Comparison of ENCODE assay signal across 27 mouse cellular contexts in the genomic region with DNA sequence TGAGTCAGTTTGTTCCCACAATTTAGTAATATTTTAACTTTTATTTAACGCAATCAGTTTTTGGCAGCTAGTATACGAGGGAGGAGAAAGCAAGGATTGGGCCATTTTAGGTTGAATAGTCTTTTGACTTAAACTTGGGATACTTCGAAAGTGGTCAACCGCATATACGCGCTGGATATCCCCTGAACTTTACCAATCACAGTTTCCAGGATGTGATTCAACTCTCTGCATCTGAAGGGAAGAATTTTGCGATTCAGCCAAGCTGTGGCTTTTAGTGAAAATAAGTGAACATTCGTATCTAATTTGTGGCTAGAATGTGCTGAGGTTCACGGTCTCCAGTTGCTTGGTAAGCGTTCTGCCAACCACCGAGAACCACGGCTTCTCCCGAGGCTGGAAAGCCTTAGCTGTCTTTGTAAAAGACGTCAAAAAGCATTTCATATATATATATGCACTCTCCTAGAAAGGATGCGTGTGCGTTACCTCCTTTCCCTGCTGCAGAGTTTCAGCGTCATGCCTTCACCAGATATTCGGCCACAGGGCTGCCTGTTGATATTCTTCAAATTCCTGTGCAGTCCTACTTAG.
DNase-seq lines count a peak whose midpoint lies in the region; ATAC-seq lines count a peak whose summit lies in the region.
"Had no signal": no experiment of that assay in that cellular context is flagged by ENCODE, and none has a peak within 500 bp of the region (broad histone marks: within the 10 kb centered on the region; RNA-seq: fewer than 3 reads in every experiment).

No protein-coding gene starts in this region.

- no peaks in the 10 kb centered on the region for H3K36me3 ChIP-seq in embryonic facial prominence, embryonic 14.5 days (ENCODE audit: control insufficient read depth, insufficient read depth, low read length)
- no peaks in the 10 kb centered on the region for H3K36me3 ChIP-seq in embryonic facial prominence, embryonic 10.5 days (replicated peaks)
- H3K36me3 ChIP-seq in heart, embryonic 10.5 days = no peaks in the 10 kb centered on the region
- no peaks in the 10 kb centered on the region for H3K36me3 ChIP-seq in midbrain, embryonic 11.5 days (ENCODE audit: control insufficient read depth, insufficient read depth, low read length)
- no peaks in the 10 kb centered on the region for H3K36me3 ChIP-seq in midbrain, embryonic 10.5 days
- H3K36me3 ChIP-seq: embryonic facial prominence, embryonic 12.5 days; forebrain, embryonic 10.5 days; forebrain, embryonic 12.5 days; G1E had no signal

- peak; percentile 89 for DNase-seq in embryonic facial prominence, embryonic 14.5 days (ENCODE audit: low spot score)
- DNase-seq in embryonic facial prominence, embryonic 10.5 days (ENCODE audit: low spot score) = no peak
- peak; percentile 47 for DNase-seq in heart, embryonic 10.5 days (ENCODE audit: low spot score)
- DNase-seq in heart, postnatal 36 days = no peak
- peak; percentile 45 for DNase-seq in midbrain, embryonic 11.5 days (ENCODE audit: low spot score, missing footprints)
- DNase-seq in midbrain, embryonic 10.5 days (ENCODE audit: low spot score) = no peak
- peak; percentile 84 for DNase-seq in fibroblast of lung, adult 2 months (ENCODE audit: low read depth)
- no peak for DNase-seq in gastrocnemius, postnatal 10 days
- DNase-seq: adrenal gland, adult 2 months; adrenal gland, postnatal 10 days; adrenal gland, postnatal 25 days; B cell, adult 2 months; cerebellum, adult 11 months; cerebellum, adult 18-20 months; cerebellum, adult 8-10 months; cerebellum, adult 9-11 months; cerebellum, postnatal 14 days; cerebellum, postnatal 36 days; embryo, embryonic 11 days had no signal

- no peaks in the 10 kb centered on the region for H3K27me3 ChIP-seq in embryonic facial prominence, embryonic 14.5 days (replicated peaks; ENCODE audit: control insufficient read depth, insufficient read depth, low read length)
- no peaks in the 10 kb centered on the region for H3K27me3 ChIP-seq in embryonic facial prominence, embryonic 10.5 days (replicated peaks; ENCODE audit: low read depth, poor library complexity, severe bottlenecking)
- H3K27me3 ChIP-seq in heart, embryonic 10.5 days (ENCODE audit: insufficient read depth, poor library complexity, severe bottlenecking) = no peaks in the 10 kb centered on the region
- H3K27me3 ChIP-seq in midbrain, embryonic 11.5 days (ENCODE audit: control insufficient read depth, insufficient read depth, low read length) = no peaks in the 10 kb centered on the region
- no peaks in the 10 kb centered on the region for H3K27me3 ChIP-seq in midbrain, embryonic 10.5 days (ENCODE audit: low read depth, poor library complexity, severe bottlenecking)
- H3K27me3 ChIP-seq: CH12.LX; embryonic facial prominence, embryonic 12.5 days; forebrain, embryonic 12.5 days had no signal

- H3K4me1 ChIP-seq in embryonic facial prominence, embryonic 14.5 days (ENCODE audit: control insufficient read depth, insufficient read depth, low read length) = no peaks in the 10 kb centered on the region
- H3K4me1 ChIP-seq in embryonic facial prominence, embryonic 10.5 days = no peaks in the 10 kb centered on the region
- H3K4me1 ChIP-seq in heart, embryonic 10.5 days = no peaks in the 10 kb centered on the region; the same call in 1 of the 2 replicates
- H3K4me1 ChIP-seq in midbrain, embryonic 11.5 days (ENCODE audit: control insufficient read depth, insufficient read depth, low read length) = no peaks in the 10 kb centered on the region
- peaks cover 2% of the 10 kb centered on the region; the same call in 1 of the 2 replicates for H3K4me1 ChIP-seq in midbrain, embryonic 10.5 days
- H3K4me1 ChIP-seq: forebrain, embryonic 12.5 days had no signal

- WGBS in embryonic facial prominence, embryonic 14.5 days = 58% methylated on average over 18 of the region's 18 CpGs
- 88% methylated on average over 18 of the region's 18 CpGs for WGBS in embryonic facial prominence, embryonic 10.5 days
- 84% methylated on average over 18 of the region's 18 CpGs for WGBS in heart, embryonic 10.5 days
- 89% methylated on average over 18 of the region's 18 CpGs for WGBS in midbrain, embryonic 11.5 days
- 90% methylated on average over 18 of the region's 18 CpGs for WGBS in midbrain, embryonic 10.5 days

- peak overlapping the region; percentile 20; the same call in 1 of the 2 replicates for H3K4me2 ChIP-seq in embryonic facial prominence, embryonic 14.5 days (ENCODE audit: low read depth, low read length)
- no peak overlapping the region for H3K4me2 ChIP-seq in midbrain, embryonic 11.5 days
- H3K4me2 ChIP-seq: embryonic facial prominence, embryonic 12.5 days; forebrain, embryonic 12.5 days had no signal

- H3K4me3 ChIP-seq in embryonic facial prominence, embryonic 14.5 days (ENCODE audit: low read depth, low read length) = no peak overlapping the region
- no peak overlapping the region for H3K4me3 ChIP-seq in embryonic facial prominence, embryonic 10.5 days
- H3K4me3 ChIP-seq in heart, embryonic 10.5 days = no peak overlapping the region
- no peak overlapping the region for H3K4me3 ChIP-seq in midbrain, embryonic 11.5 days (ENCODE audit: low read depth, low read length)
- H3K4me3 ChIP-seq in midbrain, embryonic 10.5 days = no peak overlapping the region
- H3K4me3 ChIP-seq: embryonic facial prominence, embryonic 12.5 days; forebrain, embryonic 10.5 days; forebrain, embryonic 12.5 days had no signal

- H3K9me3 ChIP-seq in embryonic facial prominence, embryonic 14.5 days (ENCODE audit: control insufficient read depth, low read length) = no peaks in the 10 kb centered on the region
- no peaks in the 10 kb centered on the region for H3K9me3 ChIP-seq in embryonic facial prominence, embryonic 10.5 days
- H3K9me3 ChIP-seq in heart, embryonic 10.5 days = no peaks in the 10 kb centered on the region
- H3K9me3 ChIP-seq in midbrain, embryonic 11.5 days (ENCODE audit: control insufficient read depth, low read length) = no peaks in the 10 kb centered on the region
- no peaks in the 10 kb centered on the region for H3K9me3 ChIP-seq in midbrain, embryonic 10.5 days (replicated peaks)
- H3K9me3 ChIP-seq: embryonic facial prominence, embryonic 12.5 days; forebrain, embryonic 10.5 days; forebrain, embryonic 12.5 days had no signal

- peak; percentile 53; the same call in 1 of the 2 replicates for ATAC-seq in embryonic facial prominence, embryonic 14.5 days (ENCODE audit: low read depth)
- ATAC-seq in midbrain, embryonic 11.5 days (ENCODE audit: low FRiP score) = no peak
- ATAC-seq: CD4-positive, CD25-positive, alpha-beta regulatory T cell, adult 4 months; forebrain, embryonic 14.5 days; forebrain, embryonic 16.5 days had no signal

- intact Hi-C loops in heart, postnatal 36 days (cut with DNase I) = no loop called here

- no peak overlapping the region for H3K9ac ChIP-seq in embryonic facial prominence, embryonic 14.5 days (ENCODE audit: low read depth, low read length)
- H3K9ac ChIP-seq in midbrain, embryonic 11.5 days (ENCODE audit: low read length) = no peak overlapping the region
- H3K9ac ChIP-seq: embryonic facial prominence, embryonic 12.5 days; forebrain, embryonic 12.5 days had no signal

- peak overlapping the region; percentile 46; the same call in 1 of the 2 replicates for H3K27ac ChIP-seq in embryonic facial prominence, embryonic 14.5 days (replicated peaks; ENCODE audit: low read depth, low read length)
- no peak overlapping the region for H3K27ac ChIP-seq in embryonic facial prominence, embryonic 10.5 days (replicated peaks)
- H3K27ac ChIP-seq in heart, embryonic 10.5 days = no peak overlapping the region
- no peak overlapping the region for H3K27ac ChIP-seq in midbrain, embryonic 11.5 days (ENCODE audit: low read depth, low read length)
- H3K27ac ChIP-seq in midbrain, embryonic 10.5 days (replicated peaks) = no peak overlapping the region
- H3K27ac ChIP-seq: embryonic facial prominence, embryonic 12.5 days; forebrain, embryonic 10.5 days; forebrain, embryonic 12.5 days had no signal

Comparison
In these comparisons a context has a peak if more than half of its experiments do, and no peak if none do; other contexts are left out.
1. DNase-seq: peak in embryonic facial prominence, embryonic 14.5 days (single experiment), heart, embryonic 10.5 days (single experiment), midbrain, embryonic 11.5 days (single experiment) and fibroblast of lung, adult 2 months (single experiment); none in embryonic facial prominence, embryonic 10.5 days (single experiment), heart, postnatal 36 days (0 of 2), midbrain, embryonic 10.5 days (single experiment) and gastrocnemius, postnatal 10 days (single experiment).